Mouse (Mus musculus) midbrain, embryonic 10.5 days (tissue): Measurements from ENCODE around the gene Mrpl57. TPM values are rescaled to one million over a fixed set of nuclear protein-coding genes. Genes with fewer than 3 reads are reported as not detected.
"Not testable (repeated sequence)": the region's sequence is repeated elsewhere in the genome, so short reads cannot be mapped to it uniquely, and the experiment has no call there.

Experiments
- DNase-seq: peaks from one replicate; pipeline ENCODE4 v3.0.0-alpha.2; 2017; ENCODE audit warnings: low spot score
- H3K27ac ChIP-seq: fragments of 300-500 bp; sonication (generic); replicated peaks from 2 replicates; pipeline ENCODE4 v1.5.1; 2016; ENCODE audit warnings: mild to moderate bottlenecking
- H3K27me3 ChIP-seq: fragments of 300-500 bp; sonication (generic); 2 replicates; pipeline ENCODE4 v1.6.1; 2016; ENCODE audit warnings: low read depth, mild to moderate bottlenecking; ENCODE audit not compliant: poor library complexity, severe bottlenecking
- H3K36me3 ChIP-seq: fragments of 300-500 bp; sonication (generic); 2 replicates; pipeline ENCODE4 v1.6.1; 2016; ENCODE audit warnings: mild to moderate bottlenecking, moderate library complexity
- H3K4me1 ChIP-seq: fragments of 300-500 bp; sonication (generic); 2 replicates; pipeline ENCODE4 v1.6.1; 2016
- H3K4me3 ChIP-seq: fragments of 300-500 bp; sonication (generic); 2 replicates; pipeline ENCODE4 v1.5.1; 2016; ENCODE audit warnings: mild to moderate bottlenecking, moderate library complexity
- H3K9me3 ChIP-seq: fragments of 300-500 bp; sonication (generic); replicated peaks from 2 replicates; pipeline ENCODE4 v1.6.1; 2016; ENCODE audit warnings: mild to moderate bottlenecking
- WGBS: fragments of 180-500 bp; shearing (Covaris S2); methylation state at CpG from one replicate; pipeline ENCODE4 v1.1.7; 2016; 5-methylcytosine and 5-hydroxymethylcytosine counted together
- polyA plus RNA-seq: library from polyadenylated mRNA; unstranded; fragments of >200 nt; fragmentation: Nextera tagmentation; extraction: Ambion mirVana; gene quantifications from 2 replicates; pipeline ENCODE4 v1.2.1, GENCODE M21; 2016

The Mrpl57 gene
- polyA plus RNA-seq, 1 experiment from 2014 or later = 158 TPM

DNA sequence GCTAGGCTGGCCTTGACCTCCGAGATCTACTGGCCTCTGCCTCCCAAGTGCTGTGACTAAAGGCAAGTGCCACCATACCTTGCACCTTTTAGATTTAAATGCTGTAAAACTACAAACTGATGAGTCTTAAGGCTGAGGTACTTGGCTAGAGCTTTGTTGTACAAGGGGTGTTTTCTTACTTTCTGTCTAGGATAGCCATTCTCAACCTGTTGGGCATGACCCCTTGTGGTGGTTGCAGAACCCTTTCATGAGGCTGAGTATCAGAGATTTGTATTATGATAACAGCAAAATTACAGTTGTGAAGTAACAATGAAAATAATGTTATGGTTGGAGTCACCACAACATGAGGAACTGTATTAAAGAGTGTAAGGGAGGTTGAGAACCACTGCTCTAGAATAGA, 1.2 kb downstream of the Mrpl57 start:
- H3K4me3 ChIP-seq = peak overlapping the region; percentile 77
- 0 out of 2 replicates have a peak overlapping the region, but pooled peaks have one; percentile 95 for H3K27ac ChIP-seq
- WGBS = 59% methylated on average over 1 of the region's 1 CpGs
- H3K4me1 ChIP-seq = peaks cover 35% of the 10 kb centered on the region
- H3K9me3 ChIP-seq = no peaks in the 10 kb centered on the region
- no peaks in the 10 kb centered on the region for H3K27me3 ChIP-seq
- DNase-seq = no peak
- H3K36me3 ChIP-seq = peaks cover 23% of the 10 kb centered on the region

GRCm38 (mm10) chr14:57833526-57833925, 7.5 kb downstream of the Mrpl57 start:
- no peak for DNase-seq
- Histone ChIP-seq H3K27ac (no peak overlapping the region), H3K4me1 (no peaks in the 10 kb centered on the region), H3K9me3 (no peaks in the 10 kb centered on the region), H3K4me3 (no peak overlapping the region), H3K27me3 (no peaks in the 10 kb centered on the region), H3K36me3 (peaks cover 57% of the 10 kb centered on the region)
- WGBS = 93% methylated on average over 2 of the region's 2 CpGs

- Histone ChIP-seq H3K27me3 (no peaks in the 10 kb centered on the region), H3K9me3 (no peaks in the 10 kb centered on the region), H3K4me3 (no peak overlapping the region), H3K27ac (no peak overlapping the region), H3K36me3 (peaks cover 63% of the 10 kb centered on the region), H3K4me1 (no peaks in the 10 kb centered on the region)
- no peak for DNase-seq
- WGBS = 91% methylated on average over 10 of the region's 10 CpGs
Observed at GRCm38 (mm10) chr14:57835157-57835556, 9.1 kb downstream of the Mrpl57 start.

DNA sequence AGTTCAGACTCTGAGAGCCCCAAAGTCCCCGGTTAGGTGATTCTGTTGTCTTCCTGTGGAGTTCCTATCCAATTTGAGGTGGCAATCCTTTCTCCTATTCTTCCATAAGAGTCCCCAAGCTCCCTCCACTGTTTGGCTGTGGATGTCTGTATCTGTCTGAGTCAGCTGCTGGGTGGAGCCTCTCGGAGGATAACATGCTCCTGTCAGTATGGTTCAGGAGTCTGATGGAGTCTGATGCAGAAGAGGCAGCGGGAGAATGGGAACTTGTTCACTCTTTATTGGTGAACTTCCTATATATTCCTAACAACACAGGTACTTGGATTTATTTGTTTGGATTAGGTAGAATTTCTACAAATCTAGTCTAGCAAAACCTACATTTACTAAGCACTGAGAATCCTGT, 18.5 kb downstream of the Mrpl57 start:
- WGBS = 93% methylated on average over 3 of the region's 3 CpGs
- H3K36me3 ChIP-seq = peaks cover 73% of the 10 kb centered on the region
- H3K4me1 ChIP-seq = no peaks in the 10 kb centered on the region
- H3K9me3 ChIP-seq = no peaks in the 10 kb centered on the region
- H3K27me3 ChIP-seq = no peaks in the 10 kb centered on the region
- H3K4me3 ChIP-seq = no peak overlapping the region
- no peak overlapping the region for H3K27ac ChIP-seq
- no peak for DNase-seq

- H3K9me3 ChIP-seq, H3K27me3 ChIP-seq, H3K4me3 ChIP-seq, H3K4me1 ChIP-seq, DNase-seq, H3K27ac ChIP-seq: not testable (repeated sequence)
- peaks cover 58% of the 10 kb centered on the region for H3K36me3 ChIP-seq
- WGBS = 87% methylated on average over 5 of the region's 5 CpGs
Observed at GRCm38 (mm10) chr14:57848061-57848460, 22.0 kb downstream of the Mrpl57 start.

DNA sequence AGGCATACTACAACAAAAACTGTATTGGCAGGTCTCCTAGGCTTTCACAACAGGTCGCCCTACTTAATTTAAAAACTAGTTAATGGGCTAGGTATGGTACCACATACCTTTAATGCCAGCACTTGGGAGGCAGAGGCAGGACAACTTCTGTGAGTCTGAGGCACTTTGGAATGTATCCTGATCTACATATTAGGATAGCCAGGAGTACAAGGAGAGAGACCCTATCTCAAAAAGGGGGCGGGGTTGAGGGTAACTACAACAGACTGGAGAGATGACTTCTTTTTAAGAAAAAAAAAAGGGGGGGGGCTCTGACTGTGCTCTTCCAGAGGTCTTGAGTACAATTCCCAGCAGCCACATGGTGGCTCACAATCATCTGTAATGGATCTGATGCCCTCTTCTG, 22.6 kb downstream of the Mrpl57 start:
- WGBS = 95% methylated on average over 2 of the region's 2 CpGs
- Histone ChIP-seq H3K4me1 (no peaks in the 10 kb centered on the region), H3K36me3 (peaks cover 61% of the 10 kb centered on the region), H3K27ac (no peak overlapping the region), H3K27me3 (no peaks in the 10 kb centered on the region), H3K4me3 (no peak overlapping the region), H3K9me3 (no peaks in the 10 kb centered on the region)
- DNase-seq = no peak

DNA sequence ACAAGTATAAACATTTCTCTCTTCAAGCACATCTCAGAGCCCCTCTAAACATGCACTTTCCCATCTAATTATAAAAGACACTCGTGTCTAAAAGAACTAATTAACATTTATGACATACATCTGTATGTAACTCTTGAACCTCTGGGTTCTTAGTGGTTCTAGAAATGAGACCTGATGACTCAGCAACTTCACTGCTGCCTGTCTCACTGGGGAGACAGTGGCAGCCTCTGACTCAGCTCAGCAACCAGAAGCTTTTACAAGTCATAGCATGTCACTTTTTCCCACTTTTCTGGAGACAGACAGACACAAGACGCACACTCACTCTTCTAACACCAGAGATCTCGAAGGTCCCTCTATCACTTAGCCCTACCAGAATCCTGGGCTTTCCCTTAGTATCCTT, 24.3 kb downstream of the Mrpl57 start:
- no peaks in the 10 kb centered on the region for H3K4me1 ChIP-seq
- H3K9me3 ChIP-seq = no peaks in the 10 kb centered on the region
- H3K27ac ChIP-seq = no peak overlapping the region
- H3K27me3 ChIP-seq = no peaks in the 10 kb centered on the region
- peaks cover 49% of the 10 kb centered on the region for H3K36me3 ChIP-seq
- no peak overlapping the region for H3K4me3 ChIP-seq
- no peak for DNase-seq
- WGBS = 87% methylated on average over 3 of the region's 3 CpGs

DNA sequence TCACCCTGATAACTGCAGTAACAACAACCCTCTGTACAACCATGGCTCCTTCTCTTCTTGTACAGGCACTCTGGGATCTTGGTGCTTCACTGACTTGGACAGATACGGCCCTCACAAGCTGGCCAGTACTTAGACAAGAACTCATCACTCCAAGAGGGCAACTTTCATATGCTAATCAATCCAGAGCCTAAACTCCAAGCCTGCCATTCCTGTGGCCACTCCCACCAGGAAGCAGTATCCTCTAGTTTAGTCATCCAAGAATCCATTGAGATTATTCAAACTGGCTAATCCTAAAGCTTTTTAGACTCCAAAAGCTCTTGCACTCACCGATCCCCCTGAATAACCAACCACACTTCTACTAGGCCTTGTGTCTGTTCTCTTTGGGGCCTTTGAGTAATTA, 26.9 kb downstream of the Mrpl57 start:
- Histone ChIP-seq H3K27ac (no peak overlapping the region), H3K9me3 (no peaks in the 10 kb centered on the region), H3K36me3 (peaks cover 54% of the 10 kb centered on the region), H3K4me1 (no peaks in the 10 kb centered on the region), H3K4me3 (no peak overlapping the region), H3K27me3 (no peaks in the 10 kb centered on the region)
- DNase-seq = no peak
- 58% methylated on average over 2 of the region's 2 CpGs for WGBS

DNA sequence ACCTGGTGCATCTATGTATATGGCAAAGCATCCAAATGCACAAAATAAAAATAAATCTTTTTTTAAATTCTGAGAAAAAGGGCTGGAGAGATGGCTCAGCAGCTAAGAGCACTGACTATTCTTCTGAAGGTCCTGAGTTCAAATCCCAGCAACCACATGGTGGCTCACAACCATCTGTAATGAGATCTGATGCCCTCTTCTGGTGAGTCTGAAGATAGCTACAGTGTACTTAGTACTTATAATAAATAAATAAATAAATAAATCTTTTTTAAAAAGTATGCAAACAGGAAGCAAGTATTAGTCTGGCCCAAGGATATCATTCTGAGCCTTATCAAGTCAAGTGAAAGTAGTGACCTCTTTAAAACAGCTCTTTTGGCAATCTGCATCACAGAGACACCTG, 30.0 kb downstream of the Mrpl57 start:
- not testable (repeated sequence) for H3K4me3 ChIP-seq, H3K4me1 ChIP-seq, H3K27ac ChIP-seq, H3K27me3 ChIP-seq, DNase-seq, H3K9me3 ChIP-seq
- peaks cover 47% of the 10 kb centered on the region for H3K36me3 ChIP-seq

- Histone ChIP-seq H3K4me3 (no peak overlapping the region), H3K27ac (no peak overlapping the region), H3K36me3 (peaks cover 60% of the 10 kb centered on the region), H3K27me3 (no peaks in the 10 kb centered on the region), H3K4me1 (no peaks in the 10 kb centered on the region), H3K9me3 (no peaks in the 10 kb centered on the region)
- WGBS = 90% methylated on average over 2 of the region's 2 CpGs
- DNase-seq = no peak
Observed at GRCm38 (mm10) chr14:57858601-57859000, 32.6 kb downstream of the Mrpl57 start.

GRCm38 (mm10) chr14:57859520-57859919, 33.5 kb downstream of the Mrpl57 start:
- Histone ChIP-seq H3K36me3 (peaks cover 66% of the 10 kb centered on the region), H3K27ac (no peak overlapping the region), H3K9me3 (no peaks in the 10 kb centered on the region), H3K4me3 (no peak overlapping the region), H3K4me1 (no peaks in the 10 kb centered on the region), H3K27me3 (no peaks in the 10 kb centered on the region)
- DNase-seq = no peak

DNA sequence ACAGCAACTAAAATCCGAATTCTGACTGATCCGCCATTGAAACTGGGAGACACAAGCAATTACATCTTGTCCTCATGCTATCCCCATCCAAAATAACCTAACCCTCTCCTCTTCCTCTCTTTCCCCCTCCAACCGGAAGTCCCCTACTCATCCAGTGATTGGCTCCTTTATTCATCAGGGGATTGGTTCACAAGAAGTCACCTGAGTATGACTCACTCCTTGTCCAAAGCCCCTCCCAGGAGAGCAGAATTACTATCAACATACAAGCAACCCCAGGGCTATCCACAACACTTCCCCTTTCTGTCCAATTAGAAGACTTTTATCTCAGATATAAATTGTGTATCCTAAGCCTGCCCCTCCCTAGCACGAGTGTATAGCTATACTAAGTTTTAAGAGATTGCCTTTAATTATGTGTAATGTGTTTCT, 36.0 kb downstream of the Mrpl57 start:
- no peak for DNase-seq
- no peaks in the 10 kb centered on the region for H3K9me3 ChIP-seq
- H3K4me3 ChIP-seq = no peak overlapping the region
- H3K27me3 ChIP-seq = no peaks in the 10 kb centered on the region
- H3K27ac ChIP-seq = no peak overlapping the region
- 85% methylated on average over 4 of the region's 4 CpGs for WGBS
- peaks cover 74% of the 10 kb centered on the region for H3K36me3 ChIP-seq
- H3K4me1 ChIP-seq = no peaks in the 10 kb centered on the region

DNA sequence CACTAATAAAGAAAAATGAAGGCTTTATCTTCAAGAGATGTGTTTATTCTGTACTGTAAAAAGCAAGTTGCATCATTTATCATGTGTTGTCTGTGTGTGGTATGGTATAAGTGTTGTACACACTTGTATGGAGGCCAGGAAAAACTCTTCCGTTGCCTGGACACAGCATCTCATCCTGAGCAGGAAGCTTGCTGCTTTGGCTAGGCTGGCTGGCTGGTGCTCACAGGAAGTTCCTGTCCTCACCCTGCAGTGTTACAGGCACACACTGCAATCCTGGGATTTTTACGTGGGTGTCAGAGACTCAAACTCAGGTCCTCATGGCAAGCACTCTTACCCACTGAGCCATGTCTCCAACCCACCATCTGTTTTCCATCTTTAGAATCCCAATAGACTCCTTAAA, 37.1 kb downstream of the Mrpl57 start:
- Histone ChIP-seq H3K36me3 (peaks cover 71% of the 10 kb centered on the region), H3K27ac (no peak overlapping the region), H3K9me3 (no peaks in the 10 kb centered on the region), H3K27me3 (no peaks in the 10 kb centered on the region), H3K4me3 (no peak overlapping the region), H3K4me1 (no peaks in the 10 kb centered on the region)
- DNase-seq = no peak
- WGBS = 87% methylated on average over 2 of the region's 2 CpGs

DNA sequence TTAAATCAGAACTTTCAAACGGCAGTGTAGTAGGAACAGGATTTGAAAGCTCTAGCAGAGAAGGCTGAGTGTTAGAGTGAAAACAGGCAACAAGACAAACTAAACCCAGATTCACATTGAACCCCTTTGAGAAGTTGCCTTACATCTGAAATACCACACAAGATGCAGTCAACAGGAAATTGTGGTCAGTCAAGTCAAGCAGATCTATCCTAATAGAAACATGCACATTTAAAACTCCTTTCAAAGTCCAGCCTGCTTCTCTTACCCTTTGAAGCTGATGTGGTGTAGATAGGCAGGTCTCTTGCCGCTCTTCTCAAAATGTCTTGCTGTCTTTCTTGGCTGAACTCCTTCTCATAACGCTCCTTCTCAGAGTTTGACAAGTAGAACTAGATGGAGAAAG, 39.2 kb downstream of the Mrpl57 start:
- Histone ChIP-seq H3K9me3 (no peaks in the 10 kb centered on the region), H3K4me3 (no peak overlapping the region), H3K27ac (no peak overlapping the region), H3K27me3 (no peaks in the 10 kb centered on the region), H3K4me1 (no peaks in the 10 kb centered on the region), H3K36me3 (peaks cover 78% of the 10 kb centered on the region)
- WGBS = 89% methylated on average over 3 of the region's 3 CpGs
- no peak for DNase-seq
